Comparison of ENCODE assay signal across 8 mouse cellular contexts in genomic region chr15:4056627-4057026, GRCm38 (mm10). TPM values are rescaled to one million over a fixed set of nuclear protein-coding genes. Genes with fewer than 3 reads are reported as not detected.
DNase-seq lines count a peak whose midpoint lies in the region; ATAC-seq and TF ChIP-seq lines count a peak whose summit lies in the region.

No protein-coding gene starts in this region.

- H3K4me2 ChIP-seq in kidney, embryonic 14.5 days (replicated peaks; ENCODE audit: low read depth, low read length): no peak overlapping the region
- no peak overlapping the region for H3K4me2 ChIP-seq in forebrain, postnatal 0 days (ENCODE audit: low read depth)
- no peak overlapping the region for H3K4me2 ChIP-seq in midbrain, embryonic 12.5 days (replicated peaks)

- H3K27ac ChIP-seq in kidney, adult 2 months (ENCODE audit: insufficient read depth, low read depth, low read length): no peak overlapping the region
- H3K27ac ChIP-seq in kidney, embryonic 14.5 days (ENCODE audit: low read depth, low read length): no peak overlapping the region
- H3K27ac ChIP-seq in forebrain, postnatal 0 days (ENCODE audit: low read depth, low read length): no peak overlapping the region
- H3K27ac ChIP-seq in midbrain, embryonic 12.5 days (replicated peaks): no peak overlapping the region

- no peaks in the 10 kb centered on the region for H3K4me1 ChIP-seq in kidney, adult 2 months (ENCODE audit: control insufficient read depth, insufficient read depth, low read length)
- no peaks in the 10 kb centered on the region for H3K4me1 ChIP-seq in kidney, embryonic 14.5 days (ENCODE audit: control insufficient read depth, insufficient read depth, low read length)
- H3K4me1 ChIP-seq in forebrain, postnatal 0 days (ENCODE audit: insufficient read depth): no peaks in the 10 kb centered on the region
- H3K4me1 ChIP-seq in midbrain, embryonic 12.5 days: no peaks in the 10 kb centered on the region

- H3K9ac ChIP-seq in kidney, embryonic 14.5 days (ENCODE audit: low read depth, low read length): no peak overlapping the region
- no peak overlapping the region for H3K9ac ChIP-seq in forebrain, postnatal 0 days
- H3K9ac ChIP-seq in midbrain, embryonic 12.5 days (replicated peaks): no peak overlapping the region

- no peak overlapping the region for H3ac ChIP-seq in C2C12 (ENCODE audit: control insufficient read depth, insufficient read length, low read depth)

- no peaks in the 10 kb centered on the region for H3K9me3 ChIP-seq in kidney, embryonic 14.5 days (ENCODE audit: control insufficient read depth, low read length)
- no peaks in the 10 kb centered on the region for H3K9me3 ChIP-seq in forebrain, postnatal 0 days (ENCODE audit: low read length)
- no peaks in the 10 kb centered on the region for H3K9me3 ChIP-seq in midbrain, embryonic 12.5 days

- peaks cover 16% of the 10 kb centered on the region for H3K36me3 ChIP-seq in kidney, adult 2 months (ENCODE audit: control insufficient read depth, insufficient read depth, low read length)
- peaks cover 50% of the 10 kb centered on the region for H3K36me3 ChIP-seq in kidney, embryonic 14.5 days (ENCODE audit: control insufficient read depth, insufficient read depth, low read length)
- peaks cover 56% of the 10 kb centered on the region for H3K36me3 ChIP-seq in C2C12 (ENCODE audit: control insufficient read depth, insufficient read depth)
- peaks cover 44% of the 10 kb centered on the region for H3K36me3 ChIP-seq in forebrain, postnatal 0 days (ENCODE audit: insufficient read depth)
- H3K36me3 ChIP-seq in midbrain, embryonic 12.5 days: peaks cover 57% of the 10 kb centered on the region

- TF ChIP-seq POLR2A in kidney, adult 2 months (IDR thresholded peaks at IDR 0.05; ENCODE audit: low read depth, low read length): no peak

- peak; percentile 42 for DNase-seq in kidney, adult 2 months
- DNase-seq in adipocyte (ENCODE audit: low spot score): peak; percentile 38
- DNase-seq in forebrain, postnatal 0 days: peak; percentile 74
- DNase-seq in testis, postnatal 10 days (ENCODE audit: low spot score): no peak
- no peak for DNase-seq in gastrocnemius, postnatal 10 days

- H3K27me3 ChIP-seq in kidney, adult 2 months (replicated peaks; ENCODE audit: control insufficient read depth, insufficient read depth, low read length): no peaks in the 10 kb centered on the region
- no peaks in the 10 kb centered on the region for H3K27me3 ChIP-seq in kidney, embryonic 14.5 days (ENCODE audit: control insufficient read depth, insufficient read depth, low read length)
- H3K27me3 ChIP-seq in C2C12 (ENCODE audit: control insufficient read depth, insufficient read depth, insufficient read length): no peaks in the 10 kb centered on the region
- no peaks in the 10 kb centered on the region for H3K27me3 ChIP-seq in forebrain, postnatal 0 days (ENCODE audit: insufficient read depth, low read length)
- H3K27me3 ChIP-seq in midbrain, embryonic 12.5 days: no peaks in the 10 kb centered on the region

- peak; percentile 44 for TF ChIP-seq CTCF in kidney, adult 2 months (conservative IDR thresholded peaks at IDR 0.05; ENCODE audit: insufficient read depth, insufficient read length, low read depth, low read length)
- TF ChIP-seq CTCF in C2C12 (IDR thresholded peaks at IDR 0.05; ENCODE audit: control insufficient read depth, insufficient read depth, insufficient read length): peak; percentile 20
- peak; percentile 87 for TF ChIP-seq CTCF in forebrain, postnatal 0 days (IDR thresholded peaks at IDR 0.05; ENCODE audit: low read depth)

- ATAC-seq in kidney, embryonic 14.5 days (ENCODE audit: low FRiP score, low TSS enrichment): no peak
- peak; percentile 89 for ATAC-seq in forebrain, postnatal 0 days
- ATAC-seq in midbrain, embryonic 12.5 days (ENCODE audit: low FRiP score, low read depth): peak; percentile 77

- no peaks in the 10 kb centered on the region for H3K79me2 ChIP-seq in C2C12 (ENCODE audit: control insufficient read depth, insufficient read depth)

- no peaks in the 10 kb centered on the region for H3K79me3 ChIP-seq in C2C12 (ENCODE audit: low read depth)

- no peak overlapping the region for H3K4me3 ChIP-seq in kidney, adult 2 months (ENCODE audit: insufficient read depth, low read depth, low read length)
- H3K4me3 ChIP-seq in kidney, embryonic 14.5 days (ENCODE audit: low read length): no peak overlapping the region
- H3K4me3 ChIP-seq in C2C12 (ENCODE audit: insufficient read depth, poor library complexity, severe bottlenecking): no peak overlapping the region
- H3K4me3 ChIP-seq in forebrain, postnatal 0 days (ENCODE audit: low read depth, low read length): no peak overlapping the region
- H3K4me3 ChIP-seq in midbrain, embryonic 12.5 days: no peak overlapping the region

- WGBS in kidney, adult 2 months: 15% methylated on average over 5 of the region's 5 CpGs
- WGBS in kidney, embryonic 14.5 days: 23% methylated on average over 5 of the region's 5 CpGs
- 14% methylated on average over 5 of the region's 5 CpGs for WGBS in forebrain, postnatal 0 days
- 21% methylated on average over 5 of the region's 5 CpGs for WGBS in midbrain, embryonic 12.5 days

TF ChIP-seq in C2C12, 6 proteins besides CTCF, POLR2A, EP300 and RAD21:
- TF ChIP-seq FOSL1 (IDR thresholded peaks at IDR 0.05; ENCODE audit: insufficient read depth, low read length, poor library complexity, severe bottlenecking) (no peak), MYOD1 (IDR thresholded peaks at IDR 0.05; ENCODE audit: control insufficient read depth, insufficient read length, low read depth) (no peak), MYOG (IDR thresholded peaks at IDR 0.05; ENCODE audit: control insufficient read depth, extremely low read depth, insufficient read length) (no peak), MAX (IDR thresholded peaks at IDR 0.05) (no peak), CEBPB (IDR thresholded peaks at IDR 0.05; ENCODE audit: low read depth) (no peak), USF1 (IDR thresholded peaks at IDR 0.05; ENCODE audit: low read depth) (no peak)

RNA-seq across cellular contexts. Expression of gene Oxct1, which starts 30.4 kb away (rescaled TPM):
- polyA plus RNA-seq in kidney, adult 2 months (2012; rRNA removed): 401 and 425 TPM in 2 replicates
- polyA plus RNA-seq in kidney, embryonic 14.5 days (2014; fragmentation: Nextera tagmentation; extraction: Ambion mirVana): 192 and 254 TPM in 2 replicates
- 36.2 TPM for polyA plus RNA-seq in C2C12 (2012; fragmentation: generic; extraction: Trizol)
- 307 and 354 TPM in 2 replicates for total RNA-seq in forebrain, postnatal 0 days (2014; rRNA removed)
- 375 and 419 TPM in 2 replicates for polyA plus RNA-seq in forebrain, postnatal 0 days (2015; fragmentation: Nextera tagmentation; extraction: Ambion mirVana)
- polyA plus RNA-seq in midbrain, embryonic 12.5 days (2016; fragmentation: Nextera tagmentation; extraction: Ambion mirVana): 187 and 201 TPM in 2 replicates
- total RNA-seq in gastrocnemius, postnatal 10 days (2021): 10 to 100 TPM; 64.5 to 67.1 TPM

Comparison
In these comparisons a context has a peak if more than half of its experiments do, and no peak if none do; other contexts are left out.
1. DNase-seq: peak in kidney, adult 2 months (single experiment), adipocyte (single experiment) and forebrain, postnatal 0 days (single experiment); none in testis, postnatal 10 days (single experiment) and gastrocnemius, postnatal 10 days (single experiment).
2. CTCF ChIP-seq: peak in every context shown above with its lines; median percentile 87 in forebrain, postnatal 0 days; 44 in kidney, adult 2 months; 20 in C2C12.